Mouse (Mus musculus) CH12.LX (cell line): ENCODE results near the gene Gngt2. TPM values are rescaled to one million over a fixed set of nuclear protein-coding genes. Genes with fewer than 3 reads are reported as not detected.

ENCODE experiments used
- DNase-seq: peaks from one replicate; pipeline ENCODE4 v3.0.0-alpha.2; 2013; ENCODE audit errors: extremely low read depth
- H3K27ac ChIP-seq: 2 replicates; pipeline ENCODE4 v1.5.1; 2012; ENCODE audit warnings: low read depth, mild to moderate bottlenecking, control low read depth, moderate library complexity; ENCODE audit not compliant: insufficient read depth
- H3K27me3 ChIP-seq: replicated peaks from 2 replicates; pipeline ENCODE3; 2012; ENCODE audit warnings: inconsistent platforms
- H3K36me3 ChIP-seq, 2 experiments: replicated peaks in 1 of 2; 2 replicates each; pipeline versions ENCODE3 to v1.6.1; 2012; ENCODE audit warnings: inconsistent platforms in 1 of 2, low read length in 1 of 2, mild to moderate bottlenecking in 1 of 2, mixed read lengths in 1 of 2, moderate library complexity in 1 of 2; ENCODE audit not compliant: control insufficient read depth in 1 of 2, insufficient read depth in 1 of 2
- H3K4me1 ChIP-seq, 2 experiments: 2 replicates each; pipeline ENCODE4 v1.6.1; 2012; ENCODE audit warnings: inconsistent platforms in 1 of 2, moderate library complexity in 1 of 2; ENCODE audit not compliant: insufficient read depth in 2 of 2, control insufficient read depth in 1 of 2
- H3K4me2 ChIP-seq: 2 replicates; pipeline ENCODE4 v1.6.1; 2012; ENCODE audit warnings: low read depth, mild to moderate bottlenecking, control low read depth; ENCODE audit not compliant: poor library complexity, insufficient read depth, severe bottlenecking
- H3K4me3 ChIP-seq, 3 experiments: fragments of 150-350 bp in 1 of 3; sonication (generic) in 1 of 3; replicated peaks in 1 of 3; 2 replicates each; pipeline versions ENCODE3 to v1.5.1; 2011 to 2012; ENCODE audit warnings: low read depth in 2 of 3, low read length in 2 of 3, mild to moderate bottlenecking in 2 of 3, moderate library complexity in 2 of 3, control low read depth in 1 of 3, improper control_type of control experiment in 1 of 3, inconsistent platforms in 1 of 3, mixed read lengths in 1 of 3; ENCODE audit not compliant: poor library complexity in 1 of 3
- H3K79me2 ChIP-seq: replicated peaks from 2 replicates; pipeline ENCODE4 v1.6.1; 2012; ENCODE audit warnings: mild to moderate bottlenecking, moderate library complexity; ENCODE audit not compliant: control insufficient read depth, poor library complexity, insufficient read depth, severe bottlenecking; ENCODE audit errors: extremely low read depth
- H3K9ac ChIP-seq: 2 replicates; pipeline ENCODE4 v1.6.1; 2012; ENCODE audit warnings: low read depth, mild to moderate bottlenecking, control low read depth, moderate library complexity; ENCODE audit not compliant: insufficient read depth
- H3K9me3 ChIP-seq: replicated peaks from 2 replicates; pipeline ENCODE3; 2012; ENCODE audit warnings: low read length, inconsistent platforms, mixed read lengths
- BHLHE40 ChIP-seq: IDR thresholded peaks from 2 replicates; pipeline ENCODE4 v1.6.1; 2011; ENCODE audit warnings: mild to moderate bottlenecking, low read depth, low read length, improper control_type of control experiment
- CHD1 ChIP-seq: IDR thresholded peaks from 2 replicates; pipeline ENCODE4 v1.6.1; 2012; ENCODE audit warnings: low read depth, low read length, improper control_type of control experiment, inconsistent platforms
- E2F4 ChIP-seq: IDR thresholded peaks from 2 replicates; pipeline ENCODE4 v1.6.1; 2011; ENCODE audit warnings: low read depth, low read length, improper control_type of control experiment; ENCODE audit not compliant: insufficient replicate concordance
- EP300 ChIP-seq: IDR thresholded peaks from 2 replicates; pipeline ENCODE4 v1.6.1; 2011; ENCODE audit warnings: low read length, improper control_type of control experiment
- ETS1 ChIP-seq: conservative IDR thresholded peaks from 2 replicates; pipeline ENCODE4 v1.6.1; 2012; ENCODE audit warnings: low read depth, mild to moderate bottlenecking, inconsistent platforms, low read length, improper control_type of control experiment, moderate library complexity
- HCFC1 ChIP-seq: IDR thresholded peaks from 2 replicates; pipeline ENCODE4 v1.6.1; 2012; ENCODE audit warnings: low read depth, mild to moderate bottlenecking, inconsistent platforms, low read length, improper control_type of control experiment
- IRF4 ChIP-seq: IDR thresholded peaks from 2 replicates; pipeline ENCODE4 v1.6.1; 2014; ENCODE audit warnings: low read depth, mild to moderate bottlenecking, inconsistent platforms, low read length, improper control_type of control experiment
- JUND ChIP-seq: conservative IDR thresholded peaks from 2 replicates; pipeline ENCODE4 v1.6.1; 2011; ENCODE audit warnings: low read depth, low read length, improper control_type of control experiment
- KAT2A ChIP-seq: IDR thresholded peaks from 2 replicates; pipeline ENCODE4 v1.6.1; 2012; ENCODE audit warnings: low read length, improper control_type of control experiment, inconsistent platforms; ENCODE audit not compliant: insufficient replicate concordance
- MAFK ChIP-seq: IDR thresholded peaks from 2 replicates; pipeline ENCODE4 v1.6.1; 2011; ENCODE audit warnings: low read length, improper control_type of control experiment; ENCODE audit not compliant: insufficient replicate concordance
- MAX ChIP-seq: IDR thresholded peaks from 2 replicates; pipeline ENCODE4 v1.6.1; 2011; ENCODE audit warnings: low read length, improper control_type of control experiment
- MAZ ChIP-seq: IDR thresholded peaks from 2 replicates; pipeline ENCODE4 v1.6.1; 2012; ENCODE audit warnings: low read depth, mild to moderate bottlenecking, inconsistent platforms, low read length, improper control_type of control experiment, moderate library complexity
- MXI1 ChIP-seq: IDR thresholded peaks from 2 replicates; pipeline ENCODE4 v1.6.1; 2011; ENCODE audit warnings: mild to moderate bottlenecking, low read depth, low read length, improper control_type of control experiment
- MYC ChIP-seq: IDR thresholded peaks from 2 replicates; pipeline ENCODE4 v1.6.1; 2011; ENCODE audit warnings: low read depth, mild to moderate bottlenecking, improper control_type of control experiment, low read length
- NELFE ChIP-seq: IDR thresholded peaks from 2 replicates; pipeline ENCODE4 v1.6.1; 2011; ENCODE audit warnings: low read depth, low read length, improper control_type of control experiment
- NRF1 ChIP-seq: IDR thresholded peaks from 2 replicates; pipeline ENCODE4 v1.6.1; 2014; ENCODE audit warnings: low read depth, mild to moderate bottlenecking, inconsistent platforms, low read length, improper control_type of control experiment, moderate library complexity
- POLR2A ChIP-seq: IDR thresholded peaks from 2 replicates; pipeline ENCODE4 v1.6.1; 2011; ENCODE audit warnings: low read depth, mild to moderate bottlenecking, improper control_type of control experiment, low read length
- POLR2AphosphoS2 ChIP-seq: IDR thresholded peaks from 2 replicates; pipeline ENCODE4 v1.6.1; 2011; ENCODE audit warnings: low read depth, low read length, improper control_type of control experiment
- RAD21 ChIP-seq: IDR thresholded peaks from 2 replicates; pipeline ENCODE4 v1.6.1; 2011; ENCODE audit warnings: low read depth, mild to moderate bottlenecking, low read length, improper control_type of control experiment, moderate library complexity
- RCOR1 ChIP-seq: conservative IDR thresholded peaks from 2 replicates; pipeline ENCODE4 v1.6.1; 2012; ENCODE audit warnings: low read depth, mild to moderate bottlenecking, inconsistent platforms, low read length, improper control_type of control experiment
- TCF12 ChIP-seq: IDR thresholded peaks from 2 replicates; pipeline ENCODE4 v1.6.1; 2014; ENCODE audit warnings: low read depth, mild to moderate bottlenecking, inconsistent platforms, low read length, improper control_type of control experiment
- UBTF ChIP-seq: IDR thresholded peaks from 2 replicates; pipeline ENCODE4 v1.6.1; 2012; ENCODE audit warnings: low read depth, mild to moderate bottlenecking, inconsistent platforms, low read length, improper control_type of control experiment, moderate library complexity
- USF1 ChIP-seq: IDR thresholded peaks from 2 replicates; pipeline ENCODE4 v1.6.1; 2014; ENCODE audit warnings: low read depth, mild to moderate bottlenecking, inconsistent platforms, low read length, improper control_type of control experiment
- USF2 ChIP-seq: conservative IDR thresholded peaks from 2 replicates; pipeline ENCODE4 v1.6.1; 2011; ENCODE audit warnings: low read depth, low read length, improper control_type of control experiment
- ZC3H11A ChIP-seq: IDR thresholded peaks from 2 replicates; pipeline ENCODE4 v1.6.1; 2012; ENCODE audit warnings: low read depth, mild to moderate bottlenecking, inconsistent platforms, low read length, improper control_type of control experiment
- ZKSCAN1 ChIP-seq: IDR thresholded peaks from 2 replicates; pipeline ENCODE4 v1.6.1; 2012; ENCODE audit warnings: low read depth, inconsistent platforms, low read length, improper control_type of control experiment, borderline replicate concordance
- ZMIZ1 ChIP-seq: IDR thresholded peaks from 2 replicates; pipeline ENCODE4 v1.6.1; 2012; ENCODE audit warnings: low read depth, mild to moderate bottlenecking, inconsistent platforms, low read length, improper control_type of control experiment
- ZNF384 ChIP-seq: IDR thresholded peaks from 2 replicates; pipeline ENCODE4 v1.6.1; 2012; ENCODE audit warnings: low read depth, low read length, improper control_type of control experiment, inconsistent platforms
- dilution Hi-C: fragments of 300-500 bp; cut with MboI; formaldehyde crosslinking; loops from 2 replicates; pipeline ENCODE4 v1.14.3; 2020; ENCODE audit warnings: low sequenced_read_pairs; ENCODE audit not compliant: extremely low pct_unique_long_range_greater_than_20kb, extremely low pct_ligation_motif_present
- in situ Hi-C: fragments of 300-500 bp; cut with MboI; formaldehyde crosslinking; loops from 3 replicates; pipeline ENCODE4 v1.14.3; 2019; ENCODE audit warnings: low sequenced_read_pairs, low pct_ligation_motif_present, low pct_unique_long_range_greater_than_20kb, mixed read lengths
- polyA plus RNA-seq: library from polyadenylated mRNA; unstranded; fragments of >175 nt; gene quantifications from 2 replicates; pipeline ENCODE4 v1.2.1, GENCODE M21; 2012; ENCODE audit warnings: low read depth; ENCODE audit not compliant: insufficient read length
- total RNA-seq, 2 experiments: library from RNA; depleted of rRNA; stranded (reverse); fragments of 300-350 nt in 1 of 2; fragments of >200 nt in 1 of 2; gene quantifications; 2 replicates each; pipeline ENCODE4 v1.2.3; 2012 to 2014

The Gngt2 gene
- total and polyA plus RNA-seq, 3 experiments, result 136 to 157 (median 143) TPM

DNA sequence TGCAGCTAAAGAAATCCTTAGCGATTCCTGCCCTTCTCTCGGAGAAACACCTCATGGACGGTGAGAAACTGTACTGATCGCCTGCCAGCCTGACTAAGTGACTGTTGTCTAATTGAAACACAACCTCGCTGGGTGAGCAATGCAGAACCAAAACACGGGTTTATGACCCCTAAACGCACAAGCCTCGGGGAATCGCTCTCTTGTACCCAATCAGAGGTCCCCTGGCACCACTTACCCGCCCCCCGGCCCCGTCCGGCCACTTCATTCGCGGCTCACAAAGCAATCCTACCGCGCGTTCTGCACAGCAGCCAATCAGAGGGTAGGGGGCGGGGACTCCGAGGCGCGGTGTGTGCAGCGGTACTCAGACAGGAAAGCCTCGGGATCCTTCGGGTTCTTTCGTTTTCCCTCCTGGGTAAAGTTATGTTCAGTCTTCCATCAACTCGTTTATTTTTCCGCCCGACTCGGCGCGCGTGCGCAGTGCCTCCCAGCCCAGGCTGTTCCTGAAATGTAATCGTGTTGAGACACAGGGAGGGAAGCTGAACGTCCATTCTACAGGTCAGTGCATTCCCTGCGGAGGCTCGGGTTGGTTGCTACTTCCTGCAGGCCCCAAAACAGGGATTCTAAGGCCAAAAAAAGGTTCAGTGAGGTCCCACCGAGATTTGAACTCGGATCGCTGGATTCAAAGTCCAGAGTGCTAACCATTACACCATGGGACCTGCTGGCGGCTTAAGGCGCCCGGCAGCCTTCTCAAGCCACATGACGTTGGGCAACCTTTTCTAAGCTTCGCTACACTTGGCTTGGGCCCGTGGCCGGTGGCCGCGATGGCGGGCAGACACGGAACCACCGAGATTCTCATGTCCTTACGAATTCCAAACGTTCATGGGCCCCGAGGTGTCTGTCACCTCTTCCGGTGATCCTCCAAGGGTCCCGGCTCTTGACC lies 21.8 kb downstream of the Gngt2 start (continued):
- TF ChIP-seq CHD1 (no peak; the same call in 1 of the 2 replicates), EP300 (no peak), POLR2A (peak; percentile 75), IRF4 (peak; percentile 56), JUND (0 out of 2 replicates have a peak, but pooled peaks have one; percentile 6), ZMIZ1 (0 out of 2 replicates have a peak, but pooled peaks have one; percentile 71), MAFK (peak; percentile 98), HCFC1 (peak; percentile 60)

DNA sequence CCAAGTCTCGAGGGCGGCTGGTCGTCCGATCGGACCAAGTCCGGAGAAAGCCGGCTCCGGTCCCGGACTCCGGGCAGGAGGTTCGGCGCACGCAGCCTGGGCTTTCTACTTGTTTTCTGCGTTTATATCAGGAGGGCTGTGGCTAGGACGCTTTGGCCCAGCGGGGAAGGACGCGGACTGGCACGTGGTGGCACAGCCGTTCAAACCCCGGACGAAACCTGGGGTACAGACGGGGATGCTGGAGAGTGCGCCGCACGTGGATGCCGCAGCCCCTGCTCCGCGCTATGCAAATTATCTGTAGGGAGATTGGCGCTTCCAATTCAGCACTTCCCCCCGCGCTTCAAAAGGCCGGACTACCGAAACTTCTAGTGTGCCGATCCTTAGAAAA lies 22.4 kb downstream of the Gngt2 start:
- peaks cover 0 to 13% of the 10 kb centered on the region in 2 experiments for H3K36me3 ChIP-seq
- peak overlapping the region; percentile 57 for H3K9ac ChIP-seq
- H3K79me2 ChIP-seq, result no peaks in the 10 kb centered on the region; the same call in 1 of the 2 replicates
- peaks cover 1% of the 10 kb centered on the region for H3K27me3 ChIP-seq
- dilution Hi-C loops, result no loop called here
- in situ Hi-C loops, result no loop called here
- DNase-seq, result peak; percentile 79
- peak overlapping the region; percentile 62 to 77 (median 66) for H3K4me3 ChIP-seq
- peak overlapping the region; percentile 84 for H3K4me2 ChIP-seq
- peaks cover 3% of the 10 kb centered on the region for H3K9me3 ChIP-seq
- peaks cover 5 to 25% of the 10 kb centered on the region in 2 experiments for H3K4me1 ChIP-seq
- TF ChIP-seq ETS1 (peak; percentile 62), USF1 (peak; percentile 21), MAX (peak; percentile 97), USF2 (0 out of 2 replicates have a peak, but pooled peaks have one; percentile 17), ZMIZ1 (no peak; the same call in 1 of the 2 replicates), MAZ (peak; percentile 21; the same call in 1 of the 2 replicates), MYC (peak; percentile 99), MXI1 (peak; percentile 95), RCOR1 (peak; percentile 75; the same call in 1 of the 2 replicates), UBTF (peak; percentile 86; the same call in 1 of the 2 replicates), RAD21 (no peak; the same call in 1 of the 2 replicates), ZC3H11A (no peak), NRF1 (0 out of 2 replicates have a peak, but pooled peaks have one; percentile 24), E2F4 (peak; percentile 56; the same call in 1 of the 2 replicates), ZNF384 (no peak), TCF12 (0 out of 2 replicates have a peak, but pooled peaks have one; percentile 30), CHD1 (peak; percentile 87; the same call in 1 of the 2 replicates), IRF4 (peak; percentile 62), HCFC1 (no peak; the same call in 1 of the 2 replicates), KAT2A (peak; percentile 0; the same call in 1 of the 2 replicates), POLR2AphosphoS2 (no peak), POLR2A (peak; percentile 82), BHLHE40 (peak; percentile 100), ZKSCAN1 (no peak), NELFE (peak; percentile 83)
- peak overlapping the region; percentile 86 for H3K27ac ChIP-seq
